Mouse (Mus musculus) lung, postnatal 0 days (tissue): ENCODE data around the gene Tob1. TPM values are rescaled to one million over a fixed set of nuclear protein-coding genes. Genes with fewer than 3 reads are reported as not detected.

Experiments
- ATAC-seq: fragments of 200-750 bp; cut with Nextera tagmentation; 2 replicates; pipeline ENCODE4 v1.8.0; 2017; ENCODE audit warnings: moderate library complexity
- DNase-seq: peaks from one replicate; pipeline ENCODE4 v3.0.0-alpha.2; 2016; ENCODE audit warnings: low spot score
- H3K27ac ChIP-seq: fragments of 300-500 bp; sonication (generic); 2 replicates; pipeline ENCODE4 v1.5.1; 2014; ENCODE audit warnings: antibody characterized with exemption, mild to moderate bottlenecking, low read length, mixed read lengths
- H3K27me3 ChIP-seq: fragments of 300-500 bp; sonication (generic); replicated peaks from 2 replicates; pipeline ENCODE4 v1.6.1; 2014; ENCODE audit warnings: low read length, mixed read lengths; ENCODE audit not compliant: insufficient read depth
- H3K36me3 ChIP-seq: fragments of 300-500 bp; sonication (generic); 2 replicates; pipeline ENCODE4 v1.6.1; 2014; ENCODE audit warnings: low read length, mixed read lengths; ENCODE audit not compliant: insufficient read depth
- H3K4me1 ChIP-seq: fragments of 300-500 bp; sonication (generic); 2 replicates; pipeline ENCODE4 v1.6.1; 2014; ENCODE audit warnings: antibody characterized with exemption, low read depth, low read length, mixed read lengths; ENCODE audit not compliant: insufficient read depth
- H3K4me2 ChIP-seq: fragments of 300-500 bp; sonication (generic); replicated peaks from 2 replicates; pipeline ENCODE4 v1.6.1; 2014; ENCODE audit warnings: low read depth, mild to moderate bottlenecking, low read length, moderate library complexity, mixed read lengths
- H3K4me3 ChIP-seq: fragments of 300-500 bp; sonication (generic); 2 replicates; pipeline ENCODE4 v1.5.1; 2014; ENCODE audit warnings: low read depth, low read length
- H3K9ac ChIP-seq: fragments of 300-500 bp; sonication (generic); replicated peaks from 2 replicates; pipeline ENCODE4 v1.6.1; 2014; ENCODE audit warnings: low read depth, mild to moderate bottlenecking
- H3K9me3 ChIP-seq: fragments of 300-500 bp; sonication (generic); 2 replicates; pipeline ENCODE4 v1.6.1; 2016; ENCODE audit warnings: low read length, mixed read lengths
- CTCF ChIP-seq: IDR thresholded peaks from 2 replicates; pipeline ENCODE4 v1.5.1; 2016; ENCODE audit warnings: antibody characterized with exemption, mild to moderate bottlenecking
- EP300 ChIP-seq: IDR thresholded peaks from 2 replicates; pipeline ENCODE4 v1.6.1; 2016; ENCODE audit warnings: antibody characterized with exemption, mild to moderate bottlenecking, control low read depth
- whole genome bisulfite sequencing: fragments of 180-500 bp; shearing (Covaris S2); extraction: QIAGEN DNeasy Blood & Tissue Kit; methylation state at CpG from one replicate; pipeline ENCODE4 v1.1.7; 2014; 5-methylcytosine and 5-hydroxymethylcytosine counted together
- polyA plus RNA-seq: library from polyadenylated mRNA; unstranded; fragments of >200 nt; fragmentation: Nextera tagmentation; extraction: Ambion mirVana; gene quantifications from 2 replicates; pipeline ENCODE4 v1.2.1, GENCODE M21; 2015

Tob1 gene
- 43.9 and 46.0 TPM in 2 replicates for polyA plus RNA-seq

DNA sequence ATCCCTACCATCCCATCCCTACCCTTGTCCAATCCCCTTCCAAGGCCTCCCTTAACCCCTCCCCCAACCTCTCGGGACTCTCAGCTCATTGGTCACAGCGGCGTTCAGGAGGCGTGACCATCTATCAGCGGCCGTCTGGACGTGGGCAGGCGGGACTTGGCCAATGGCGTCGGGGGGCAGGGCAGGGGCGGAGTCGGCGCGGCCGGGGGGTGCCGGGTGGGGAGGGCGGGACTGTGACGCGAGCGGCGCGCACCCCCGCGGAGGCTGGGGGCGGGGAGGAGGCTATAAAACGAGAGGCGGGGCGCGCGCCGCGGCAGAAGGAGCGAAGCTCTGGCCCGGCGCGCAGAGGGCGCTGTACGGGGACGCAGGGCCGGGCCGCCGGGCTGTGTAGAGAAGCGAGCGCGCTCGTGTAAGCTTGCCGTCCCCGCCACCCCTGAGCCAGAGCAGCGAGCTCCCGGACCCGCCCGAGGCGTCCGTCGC is at the start of gene Tob1:
Gene Tob1, plus strand, starts transcription at position 331 of the 480 bp plus-strand sequence.
- Histone ChIP-seq H3K9ac (peak within 1 kb of the TSS; percentile 92), H3K9me3 (no peaks in the 10 kb centered on the region), H3K27ac (peak within 1 kb of the TSS; percentile 95), H3K27me3 (no peaks in the 10 kb centered on the region), H3K4me3 (peak within 1 kb of the TSS; percentile 99), H3K36me3 (no peaks in the 10 kb centered on the region), H3K4me2 (peak within 1 kb of the TSS; percentile 94), H3K4me1 (no peaks in the 10 kb centered on the region)
- ATAC-seq = peak; percentile 95
- WGBS = 5% methylated on average over 28 of the region's 55 CpGs
- DNase-seq = peak; percentile 100
- TF ChIP-seq EP300 (no peak), CTCF (peak; percentile 53; the same call in 1 of the 2 replicates)

DNA sequence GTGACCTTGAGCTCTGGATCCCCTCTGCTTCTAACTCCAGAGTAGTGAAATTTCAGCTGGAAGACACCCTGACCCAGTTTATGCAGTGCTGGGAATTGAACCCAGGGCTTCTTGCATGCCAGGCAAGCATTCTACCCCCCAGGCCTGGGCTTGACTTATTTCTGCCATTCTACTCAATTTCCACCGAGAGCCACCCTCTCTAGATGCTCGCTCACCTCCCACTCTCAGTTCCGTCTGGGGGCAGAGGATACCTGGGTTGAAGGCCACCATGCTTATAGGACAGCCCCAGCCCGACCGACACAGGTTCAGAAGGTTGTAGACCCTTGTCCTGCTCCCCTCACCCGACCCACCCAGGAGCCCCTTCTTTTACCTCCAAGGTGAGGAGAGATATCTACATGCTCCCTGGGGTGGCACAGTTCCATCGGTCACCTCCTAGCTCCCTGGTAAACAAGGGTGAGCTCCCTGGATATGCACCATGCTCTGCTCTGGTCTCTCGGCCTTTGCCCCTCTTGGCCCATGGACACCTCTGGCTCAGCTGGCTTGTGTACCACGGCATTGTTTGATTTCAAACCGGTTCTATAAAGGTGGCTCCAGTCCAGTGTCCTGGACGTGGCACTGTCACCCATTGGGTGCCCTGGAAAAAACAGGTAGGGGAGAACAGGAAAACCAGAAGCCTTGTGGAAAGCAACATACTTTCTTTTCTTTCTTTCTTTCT is 49.2 kb upstream of the Tob1 start:
- WGBS = 77% methylated on average over 11 of the region's 11 CpGs
- Histone ChIP-seq H3K27me3 (no peaks in the 10 kb centered on the region), H3K9ac (no peak overlapping the region), H3K4me3 (no peak overlapping the region), H3K27ac (peak overlapping the region; percentile 59; the same call in 1 of the 2 replicates), H3K9me3 (no peaks in the 10 kb centered on the region), H3K4me2 (no peak overlapping the region), H3K4me1 (peaks cover 5% of the 10 kb centered on the region; the same call in 1 of the 2 replicates), H3K36me3 (no peaks in the 10 kb centered on the region)
- ATAC-seq (no peak), DNase-seq (peak; percentile 21)
- TF ChIP-seq CTCF (no peak), EP300 (no peak)

DNA sequence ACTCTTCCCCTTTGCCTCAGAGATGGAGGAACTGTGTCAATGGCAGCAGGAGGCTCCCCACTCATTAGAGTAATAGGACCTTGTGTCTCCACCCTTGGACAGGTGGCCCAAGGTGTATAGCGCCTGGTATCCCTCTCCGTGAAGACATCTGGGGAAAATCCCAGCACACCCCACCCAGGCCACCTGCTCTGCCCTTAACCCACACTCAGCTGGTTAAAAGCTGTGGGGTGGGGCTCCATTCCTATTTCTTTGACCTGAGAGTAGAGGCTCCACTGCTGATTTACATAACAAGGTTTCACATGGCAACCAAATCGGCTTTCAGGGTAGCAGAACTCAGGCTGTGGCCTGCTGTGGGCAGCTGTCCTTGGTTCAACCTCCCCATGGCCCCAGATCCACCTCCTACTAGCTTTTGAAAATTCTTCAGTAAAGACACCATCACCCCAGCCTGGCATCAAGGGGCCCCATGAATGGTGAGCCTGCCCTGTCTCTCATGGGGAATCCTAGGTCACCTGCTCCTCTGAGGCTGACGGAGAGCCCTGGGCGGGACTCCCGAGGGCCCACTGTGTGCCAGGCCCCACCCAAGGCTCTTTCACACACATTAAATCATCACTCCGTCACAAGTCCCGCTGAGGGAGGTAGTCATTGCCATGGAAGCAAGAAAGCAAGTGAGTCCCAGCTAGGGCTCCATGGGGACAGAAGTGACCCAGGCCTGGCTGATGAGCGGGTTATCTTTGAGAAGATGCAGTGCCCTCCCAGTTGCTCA is 48.1 kb upstream of the Tob1 start:
- no peak for DNase-seq
- Histone ChIP-seq H3K4me3 (no peak overlapping the region), H3K9me3 (no peaks in the 10 kb centered on the region), H3K27ac (no peak overlapping the region), H3K36me3 (no peaks in the 10 kb centered on the region), H3K4me1 (peaks cover 5% of the 10 kb centered on the region; the same call in 1 of the 2 replicates), H3K4me2 (no peak overlapping the region), H3K9ac (no peak overlapping the region), H3K27me3 (no peaks in the 10 kb centered on the region)
- TF ChIP-seq CTCF (no peak), EP300 (no peak)
- no peak for ATAC-seq
- 82% methylated on average over 9 of the region's 9 CpGs for WGBS

DNA sequence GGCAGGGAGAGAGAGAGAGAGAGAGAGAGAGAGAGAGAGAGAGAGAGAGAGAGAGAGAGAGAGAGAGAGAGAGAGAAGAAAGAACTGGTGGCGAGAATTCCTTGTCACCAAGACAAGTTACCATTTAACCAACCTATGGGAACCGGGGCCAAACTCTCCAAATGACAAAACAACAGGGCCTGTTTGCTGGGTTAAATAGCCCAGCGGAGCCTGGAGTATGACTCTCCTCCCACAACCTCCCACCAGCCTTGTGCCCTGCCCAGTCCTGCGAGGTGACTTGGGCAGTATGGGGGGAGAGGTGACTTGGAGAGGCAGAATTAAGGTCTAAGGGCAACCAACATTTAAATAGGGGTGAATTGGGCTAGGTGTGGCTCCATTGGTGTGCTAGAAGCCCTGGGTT is 45.5 kb upstream of the Tob1 start:
- ATAC-seq (no peak), DNase-seq (no peak)
- H3K27ac ChIP-seq = no peak overlapping the region
- no peak overlapping the region for H3K4me2 ChIP-seq
- H3K9me3 ChIP-seq = no peaks in the 10 kb centered on the region
- WGBS = 63% methylated on average over 4 of the region's 4 CpGs
- no peak overlapping the region for H3K9ac ChIP-seq
- H3K36me3 ChIP-seq = no peaks in the 10 kb centered on the region
- peaks cover 5% of the 10 kb centered on the region; the same call in 1 of the 2 replicates for H3K4me1 ChIP-seq
- H3K27me3 ChIP-seq = no peaks in the 10 kb centered on the region
- no peak overlapping the region for H3K4me3 ChIP-seq
- no peak for TF ChIP-seq EP300
- TF ChIP-seq CTCF = no peak

DNA sequence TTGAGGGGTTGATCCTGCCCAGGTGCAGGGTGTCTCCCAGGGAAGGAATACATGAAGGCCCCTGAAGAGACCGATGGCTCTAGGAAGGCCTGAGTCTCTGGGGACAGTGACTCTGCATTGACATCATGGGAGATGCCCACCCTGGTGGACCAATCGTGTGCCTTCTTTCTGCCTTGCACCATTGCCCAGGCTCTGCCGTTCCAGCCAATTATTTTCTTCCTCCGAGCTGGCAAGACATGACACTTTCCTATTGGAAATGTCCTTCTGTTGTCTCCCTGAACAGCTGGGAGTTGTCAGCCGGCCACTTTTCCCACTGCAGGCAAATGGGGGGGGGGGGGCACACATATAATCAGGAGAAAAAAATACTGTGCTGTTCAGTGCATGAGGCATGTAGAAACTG is 43.0 kb upstream of the Tob1 start:
- WGBS = 47% methylated on average over 5 of the region's 5 CpGs

DNA sequence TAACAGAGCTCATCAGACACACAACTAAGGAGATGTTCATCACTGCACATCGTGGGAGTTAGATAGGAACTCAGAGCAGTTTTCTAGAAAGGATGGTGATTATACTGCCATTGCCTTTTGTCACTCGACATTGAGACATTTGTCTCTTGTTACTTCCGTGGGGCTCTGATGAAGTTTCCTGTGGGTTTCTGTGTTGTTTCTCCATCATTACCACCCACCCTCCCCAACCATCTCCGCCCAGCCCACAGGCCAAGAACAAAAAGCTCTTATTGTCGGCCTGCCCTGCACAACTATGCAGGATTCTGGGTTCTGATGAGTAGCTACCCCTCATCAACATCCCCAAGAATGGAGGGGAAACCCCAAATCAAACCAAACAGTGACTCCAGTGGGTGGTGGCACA is 41.7 kb upstream of the Tob1 start:
- Histone ChIP-seq H3K9ac (no peak overlapping the region), H3K9me3 (no peaks in the 10 kb centered on the region), H3K27me3 (no peaks in the 10 kb centered on the region), H3K27ac (no peak overlapping the region), H3K4me2 (no peak overlapping the region), H3K36me3 (no peaks in the 10 kb centered on the region), H3K4me1 (no peaks in the 10 kb centered on the region; the same call in 1 of the 2 replicates), H3K4me3 (no peak overlapping the region)
- WGBS = 65% methylated on average over 5 of the region's 5 CpGs
- TF ChIP-seq EP300 (no peak), CTCF (no peak)
- DNase-seq = no peak
- ATAC-seq = no peak

More for the DNA sequence above, 43.0 kb upstream of the Tob1 start:
- H3K9ac ChIP-seq = no peak overlapping the region
- H3K27me3 ChIP-seq = no peaks in the 10 kb centered on the region
- H3K4me1 ChIP-seq = no peaks in the 10 kb centered on the region; the same call in 1 of the 2 replicates
- no peaks in the 10 kb centered on the region for H3K36me3 ChIP-seq
- H3K9me3 ChIP-seq = no peaks in the 10 kb centered on the region
- no peak overlapping the region for H3K4me2 ChIP-seq
- DNase-seq (peak; percentile 69), ATAC-seq (peak; percentile 71)
- no peak for TF ChIP-seq CTCF
- TF ChIP-seq EP300 = no peak
- H3K27ac ChIP-seq = no peak overlapping the region
- no peak overlapping the region for H3K4me3 ChIP-seq
